Mouse (Mus musculus) kidney, postnatal 4 days (tissue): ENCODE data around the gene Ankrd6.
A peak's percentile ranks its signal among the peaks of the same experiment; 100 is the strongest.

Experiments used
- DNase-seq, 2 experiments: peaks; one replicate each; pipeline ENCODE4 v3.0.0; 2021; ENCODE audit warnings: mixed read lengths in 2 of 2

Gene Ankrd6

DNA sequence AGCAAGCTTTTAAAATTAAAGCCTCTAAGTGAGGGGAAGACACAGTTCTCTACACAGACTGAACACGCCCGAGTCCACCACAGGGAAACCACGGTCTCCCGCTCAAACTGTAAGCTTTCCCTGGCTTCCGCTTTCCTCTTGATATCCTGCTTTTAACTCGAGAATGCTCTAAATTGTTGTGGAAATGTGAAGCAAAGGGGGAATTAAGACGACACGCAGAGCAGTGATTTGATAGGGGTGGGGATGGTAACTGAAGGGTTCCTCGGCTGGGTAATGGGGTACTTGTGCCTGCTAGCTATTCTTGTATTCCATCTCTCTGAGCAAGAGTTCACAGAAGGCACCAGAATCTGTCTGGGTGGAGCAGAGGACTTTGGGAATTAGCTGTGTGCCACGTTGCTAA lies 1.9 kb downstream of the Ankrd6 start:
- DNase-seq = no peak

DNA sequence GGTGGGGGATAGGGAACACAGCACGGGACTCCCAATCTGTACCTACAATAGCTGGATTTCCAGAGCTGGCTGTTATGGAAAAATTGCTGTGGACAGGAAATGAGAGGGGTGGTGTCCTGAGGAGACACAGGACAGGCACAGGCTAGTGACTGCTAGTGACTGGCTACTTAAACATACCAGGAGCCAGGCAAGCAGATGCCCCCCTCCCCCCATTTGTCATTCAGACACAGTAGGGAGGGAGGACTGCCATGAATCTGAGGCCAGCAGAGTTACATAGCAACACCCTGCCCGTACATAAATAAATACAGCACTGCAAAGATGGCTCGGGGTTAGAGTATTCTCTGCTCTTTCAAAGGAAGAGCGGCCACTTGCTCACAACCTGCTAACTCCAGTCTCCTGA lies 3.0 kb downstream of the Ankrd6 start:
- DNase-seq = peak in 1 of 2 experiments; percentile 6

DNA sequence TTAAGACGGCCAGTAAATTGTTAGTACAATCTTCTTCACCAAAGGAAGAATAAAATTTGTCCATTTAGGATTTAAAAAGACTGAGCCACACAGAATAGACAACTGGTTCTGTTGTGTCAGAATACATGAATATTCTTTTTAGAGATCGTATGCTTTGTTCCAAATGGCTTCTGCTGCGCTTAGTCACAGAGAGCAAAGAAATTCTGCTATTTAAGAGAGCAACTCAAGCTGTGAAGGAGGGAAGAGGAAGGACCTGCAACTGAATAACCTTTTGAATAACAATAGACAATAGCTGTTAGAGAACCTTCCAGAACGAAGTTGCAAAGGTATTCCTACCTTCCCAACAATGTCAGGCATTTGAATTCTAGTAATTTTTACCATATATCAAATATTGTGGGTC lies 9.7 kb downstream of the Ankrd6 start:
- no peak for DNase-seq

DNA sequence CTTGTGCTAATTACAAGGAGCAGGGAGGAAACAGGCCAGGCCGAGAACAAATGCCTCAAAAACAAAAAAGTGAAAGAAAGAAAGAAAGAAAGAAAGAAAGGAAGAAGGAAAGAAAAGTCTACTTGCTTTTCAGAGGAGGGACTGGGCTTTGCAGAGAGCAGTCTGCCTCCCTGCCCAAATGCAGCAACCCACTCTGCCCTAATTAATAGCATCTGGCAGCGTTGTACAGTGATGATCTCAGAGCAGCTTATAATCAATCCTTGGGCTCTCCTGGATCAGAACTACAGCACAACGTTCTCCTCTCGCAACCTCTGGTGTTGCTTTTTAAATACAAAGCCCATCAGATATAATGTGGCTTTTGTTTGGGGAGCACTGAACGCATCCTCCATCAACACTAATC lies 10.7 kb downstream of the Ankrd6 start:
- DNase-seq = no peak

DNA sequence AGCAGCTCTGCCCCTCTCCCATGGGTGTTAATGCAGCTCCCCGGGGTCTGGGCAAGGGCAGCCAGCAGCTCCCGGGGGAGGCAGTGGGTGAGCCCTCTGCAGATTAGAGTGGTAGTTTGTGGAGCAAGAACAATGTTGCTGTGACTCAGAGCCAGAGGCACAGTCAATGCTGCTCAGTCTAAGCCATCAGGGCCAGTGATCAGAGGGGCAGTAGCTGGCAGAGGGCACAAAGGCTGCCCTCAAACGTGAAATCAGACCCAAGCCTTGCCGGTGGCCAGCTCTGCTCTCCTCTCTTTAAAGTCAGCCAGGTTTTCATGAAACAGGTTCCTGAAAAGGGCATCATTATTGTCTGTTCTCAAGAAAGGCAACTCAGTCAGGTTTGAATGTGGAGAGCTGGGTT lies 11.1 kb downstream of the Ankrd6 start:
- no peak for DNase-seq

DNA sequence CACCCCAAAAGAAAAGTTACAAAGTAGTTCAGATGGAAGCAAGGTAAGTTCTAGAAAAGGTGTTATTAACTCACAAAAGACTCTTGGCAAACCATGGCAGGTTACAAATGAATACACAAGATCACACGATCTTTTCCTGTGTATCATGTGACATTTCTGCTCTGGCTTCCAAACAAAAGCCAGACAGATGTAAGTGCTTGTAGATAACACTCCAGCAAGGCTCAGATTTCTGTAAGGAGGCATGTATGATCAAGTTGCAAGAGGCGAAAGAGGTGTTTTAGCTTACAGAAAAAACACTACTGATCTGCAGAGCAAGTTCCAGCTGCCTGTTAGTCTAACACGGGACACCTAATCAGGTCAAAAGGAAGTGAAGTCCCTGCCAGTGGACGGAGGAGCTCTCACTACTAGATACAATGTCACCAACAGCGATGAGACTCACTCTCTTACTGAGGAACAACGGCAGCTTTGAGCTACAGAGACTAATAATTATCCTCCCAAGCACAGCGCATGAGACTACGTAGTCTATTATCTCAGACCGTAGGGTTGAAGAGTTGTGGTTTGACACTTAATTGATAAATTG lies 13.8 kb downstream of the Ankrd6 start:
- DNase-seq = no peak

DNA sequence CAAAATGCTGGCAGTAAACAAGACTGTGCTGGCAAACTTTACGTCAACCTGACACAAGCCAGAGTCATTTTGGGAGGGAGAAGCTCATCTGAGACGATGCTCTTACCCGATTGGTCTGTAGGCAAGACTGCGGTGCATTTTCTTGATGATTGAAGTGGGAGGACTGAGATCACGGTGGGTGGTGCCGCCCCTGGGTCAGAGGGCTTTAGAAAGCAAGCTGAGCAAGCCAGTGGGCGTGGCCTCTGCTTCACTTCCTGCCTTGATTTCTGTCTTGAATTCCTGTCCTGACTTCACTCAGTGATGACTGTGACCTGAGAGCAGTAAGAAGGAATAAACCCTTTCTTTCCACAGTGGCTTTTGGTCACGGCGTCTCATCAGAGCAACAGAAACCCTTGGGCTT lies 18.6 kb downstream of the Ankrd6 start:
- peak; percentile 42 to 67 for DNase-seq

DNA sequence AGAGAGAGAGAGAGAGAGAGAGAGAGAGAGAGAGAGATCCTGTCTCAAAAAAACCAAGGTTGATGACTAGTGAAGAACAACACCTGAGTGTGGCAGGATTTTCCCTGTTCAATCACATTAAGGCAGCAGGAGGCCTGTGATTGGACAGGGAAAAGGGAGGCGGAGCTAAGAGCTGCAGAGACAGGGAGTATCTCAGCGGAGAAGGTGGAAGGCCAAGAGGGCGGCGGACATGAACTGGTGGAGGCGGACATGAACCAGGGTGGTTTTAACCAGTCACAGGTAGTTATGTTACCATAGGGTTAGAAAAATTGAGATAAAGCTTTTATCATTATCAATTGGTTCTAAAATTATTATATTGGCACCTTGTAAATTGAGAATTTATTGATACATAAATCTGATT lies 20.9 kb downstream of the Ankrd6 start:
- DNase-seq = no peak

DNA sequence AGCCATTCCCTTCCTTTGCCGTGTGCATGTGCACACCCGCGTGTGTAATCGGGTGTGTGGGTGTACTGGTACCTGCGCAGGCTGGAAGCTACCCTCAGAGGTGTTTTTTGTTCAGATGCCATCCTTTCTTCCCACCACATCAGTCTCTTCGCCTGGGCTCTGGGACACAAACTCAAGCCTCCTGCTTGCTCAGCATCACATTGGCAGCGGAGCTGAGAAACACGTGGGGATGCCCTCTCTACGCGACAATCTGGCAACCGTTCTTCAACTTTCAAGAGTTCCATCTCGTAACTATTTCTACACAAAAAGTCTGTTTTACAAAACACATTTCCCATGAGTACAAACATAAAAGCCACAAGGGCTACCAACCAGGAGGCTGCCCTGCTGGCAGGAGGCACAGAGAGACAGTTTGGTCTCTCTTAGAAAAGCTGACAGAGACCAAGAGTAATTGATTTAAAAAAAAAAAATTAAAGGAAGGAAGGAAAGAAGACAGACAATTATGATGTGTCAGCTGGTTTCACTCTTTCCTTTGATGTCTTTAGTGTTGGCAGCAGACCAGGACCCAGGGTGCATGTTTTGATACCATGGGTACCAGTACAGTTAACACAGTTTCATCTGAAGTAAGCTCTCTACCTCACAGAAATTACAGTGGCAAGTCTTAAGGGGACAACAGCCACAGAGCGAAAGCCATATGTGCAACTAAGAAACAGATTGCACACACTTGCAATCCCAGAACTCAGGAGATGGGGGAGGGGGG lies 21.8 kb downstream of the Ankrd6 start:
- no peak for DNase-seq

DNA sequence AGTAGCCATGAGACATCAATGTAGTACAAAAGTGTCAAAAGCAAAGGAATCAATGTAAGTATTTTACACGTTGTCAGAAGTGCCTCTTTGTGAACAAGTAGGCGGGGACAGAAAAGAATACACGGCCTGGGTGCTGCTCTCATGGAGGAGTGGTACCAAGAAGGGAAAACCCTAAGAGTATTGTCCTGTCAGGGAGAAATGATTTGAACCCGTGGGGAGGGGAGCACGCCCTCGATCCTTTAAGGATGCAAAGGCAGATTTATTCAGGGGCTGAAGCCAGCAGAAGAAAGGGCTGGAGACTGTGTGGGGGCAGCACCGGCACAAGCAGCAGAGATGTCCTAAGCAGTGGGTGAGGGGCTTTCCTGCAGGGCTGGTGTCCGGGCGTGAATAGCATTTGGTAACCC lies 26.7 kb downstream of the Ankrd6 start:
- no peak for DNase-seq

DNA sequence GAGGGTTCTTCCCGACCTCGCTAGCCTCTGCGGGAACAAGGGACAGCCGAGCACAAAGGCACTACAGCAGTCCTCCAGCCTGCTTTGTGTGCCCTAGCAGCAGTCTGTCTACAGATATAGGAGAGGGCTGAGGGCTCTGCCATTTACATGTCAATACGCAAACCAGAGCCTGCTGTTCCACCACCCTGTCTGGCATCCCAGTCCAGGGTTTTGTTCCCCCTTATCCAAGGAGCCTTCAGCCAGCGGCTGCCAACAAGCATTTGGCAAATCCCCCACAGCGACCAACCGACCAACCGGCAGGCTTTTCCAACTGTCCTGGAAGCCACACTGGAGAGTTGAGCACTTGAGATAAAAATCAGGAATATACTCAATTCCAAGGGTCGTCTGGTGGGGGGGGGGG lies 27.2 kb downstream of the Ankrd6 start:
- peak in 1 of 2 experiments; percentile 36 for DNase-seq

DNA sequence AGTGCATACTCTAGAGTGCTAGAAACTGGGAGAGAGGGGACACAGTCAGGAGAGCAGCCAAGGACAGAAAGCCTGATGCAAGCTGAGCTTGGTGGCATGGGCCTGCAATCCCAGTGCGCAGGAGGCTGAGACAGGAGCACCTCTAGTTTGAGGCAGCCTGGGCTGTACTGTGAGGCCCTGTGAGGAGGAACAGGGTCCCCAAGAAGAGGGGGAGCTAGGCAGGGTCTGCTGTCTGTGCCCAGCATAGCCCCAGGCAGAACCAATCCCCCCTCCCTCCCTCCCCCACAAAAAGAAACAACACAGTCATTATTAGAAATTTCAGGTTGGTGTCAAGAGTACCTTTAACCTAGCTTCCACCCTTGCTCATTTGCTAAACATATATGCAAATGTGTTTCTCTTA lies 27.8 kb downstream of the Ankrd6 start:
- DNase-seq = no peak

DNA sequence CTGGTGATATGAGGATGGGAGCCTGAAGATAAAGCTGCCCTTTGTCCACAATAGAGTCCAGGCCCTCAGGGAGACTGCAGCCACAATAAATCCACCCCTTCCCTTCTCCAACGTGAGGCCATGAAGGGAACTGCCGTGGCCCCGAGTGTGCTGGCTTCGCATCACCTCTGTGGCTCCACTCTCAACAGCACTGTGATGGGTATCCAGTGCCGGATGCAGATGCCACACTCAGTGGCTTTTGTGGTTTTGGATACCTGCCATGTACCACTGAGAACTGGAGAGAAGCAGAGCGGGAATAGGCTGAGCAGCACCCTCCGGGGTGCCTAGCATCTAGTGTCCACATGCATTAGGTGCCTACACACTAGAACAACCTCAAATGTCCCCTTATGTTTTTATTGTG lies 29.8 kb downstream of the Ankrd6 start:
- DNase-seq = no peak

DNA sequence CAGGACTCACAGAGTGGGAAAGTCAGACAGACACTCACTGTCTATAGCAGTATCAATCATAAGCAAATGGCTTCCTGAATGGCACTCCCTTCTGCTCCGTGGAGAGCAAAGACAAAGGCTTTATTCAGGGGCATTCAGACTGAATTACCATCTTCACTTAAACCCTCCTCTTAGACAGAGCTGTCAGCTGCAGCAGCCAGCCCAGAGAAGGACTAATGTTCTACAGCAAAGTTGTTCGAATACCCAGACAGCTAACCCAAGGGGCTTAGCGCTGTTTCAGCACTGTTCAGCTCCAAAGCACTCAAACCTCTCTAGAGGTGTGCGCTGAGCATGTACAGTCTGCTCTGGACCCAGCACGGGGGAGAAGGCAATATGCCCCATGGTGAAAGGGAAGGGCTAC lies 32.1 kb downstream of the Ankrd6 start:
- no peak for DNase-seq

DNA sequence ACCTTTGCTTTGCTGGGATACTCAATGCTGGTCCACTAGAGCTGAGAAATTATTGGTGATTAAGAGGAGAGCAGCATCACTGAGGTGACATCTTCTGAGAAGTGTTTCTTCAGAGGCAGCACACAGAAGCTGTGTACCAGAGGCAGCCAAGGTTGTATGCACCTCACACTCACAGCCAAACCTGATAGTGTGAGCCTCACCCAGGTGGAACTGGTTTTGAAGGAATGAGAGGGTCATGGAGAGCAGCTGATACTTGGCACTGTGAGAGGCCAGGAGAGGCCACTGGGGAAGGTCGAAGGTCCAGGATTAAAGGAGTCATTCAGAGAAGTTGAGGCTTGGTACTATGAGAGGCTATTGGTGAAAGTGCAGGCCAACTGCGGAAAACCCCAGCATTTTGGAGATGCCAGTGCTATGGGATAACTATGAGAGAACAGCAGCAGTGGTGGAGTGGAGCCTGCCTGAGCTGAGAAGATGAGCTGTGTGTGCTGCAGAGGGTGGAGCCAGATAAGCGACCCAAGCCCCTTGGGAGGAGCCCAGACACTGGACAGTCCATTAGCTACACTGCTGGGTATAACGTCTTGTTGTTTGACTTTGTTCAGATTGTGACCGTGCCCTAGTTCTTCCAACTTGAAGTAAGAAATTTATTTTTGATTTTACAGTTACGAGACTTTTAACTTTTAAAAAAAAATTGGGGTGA lies 33.8 kb downstream of the Ankrd6 start:
- peak; percentile 42 to 61 for DNase-seq

DNA sequence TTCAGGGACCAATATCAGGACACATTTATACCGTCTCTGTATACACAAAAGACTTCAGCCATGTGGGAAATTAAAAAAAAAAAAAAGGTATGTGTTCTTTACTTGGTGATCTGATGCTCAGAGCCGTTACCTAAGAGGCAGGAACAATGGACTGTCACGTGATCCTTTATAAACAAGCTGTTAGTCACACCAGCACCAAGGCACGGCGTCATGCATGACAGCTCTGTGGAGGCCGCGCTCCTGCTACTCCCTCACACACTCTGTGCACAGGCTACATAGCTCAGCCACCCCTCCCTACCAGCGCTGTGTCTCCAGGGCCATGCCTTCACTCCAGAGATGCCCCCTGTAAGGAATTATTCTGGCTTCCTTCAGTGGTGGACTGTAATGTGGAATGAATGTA lies 34.7 kb downstream of the Ankrd6 start:
- peak; percentile 61 to 80 for DNase-seq

DNA sequence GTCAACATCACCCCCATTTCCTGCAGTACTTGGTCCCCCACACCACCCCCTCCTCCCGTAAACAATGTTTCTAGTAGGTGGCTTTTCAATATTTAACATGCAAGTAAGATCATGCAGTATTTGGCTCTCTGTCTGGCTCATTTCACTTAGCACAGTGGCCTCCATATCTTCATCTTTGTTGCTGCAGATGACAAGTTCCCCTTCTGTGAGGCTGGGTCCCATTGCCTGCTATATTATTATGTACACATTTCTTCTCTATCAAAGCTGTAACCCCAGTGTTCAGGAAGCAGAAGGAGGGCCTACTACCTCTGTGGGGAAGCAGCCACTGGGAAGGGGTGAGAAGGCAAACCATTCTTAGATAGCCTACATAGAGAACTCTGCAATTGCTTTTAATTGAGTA lies 40.6 kb downstream of the Ankrd6 start:
- no peak for DNase-seq

DNA sequence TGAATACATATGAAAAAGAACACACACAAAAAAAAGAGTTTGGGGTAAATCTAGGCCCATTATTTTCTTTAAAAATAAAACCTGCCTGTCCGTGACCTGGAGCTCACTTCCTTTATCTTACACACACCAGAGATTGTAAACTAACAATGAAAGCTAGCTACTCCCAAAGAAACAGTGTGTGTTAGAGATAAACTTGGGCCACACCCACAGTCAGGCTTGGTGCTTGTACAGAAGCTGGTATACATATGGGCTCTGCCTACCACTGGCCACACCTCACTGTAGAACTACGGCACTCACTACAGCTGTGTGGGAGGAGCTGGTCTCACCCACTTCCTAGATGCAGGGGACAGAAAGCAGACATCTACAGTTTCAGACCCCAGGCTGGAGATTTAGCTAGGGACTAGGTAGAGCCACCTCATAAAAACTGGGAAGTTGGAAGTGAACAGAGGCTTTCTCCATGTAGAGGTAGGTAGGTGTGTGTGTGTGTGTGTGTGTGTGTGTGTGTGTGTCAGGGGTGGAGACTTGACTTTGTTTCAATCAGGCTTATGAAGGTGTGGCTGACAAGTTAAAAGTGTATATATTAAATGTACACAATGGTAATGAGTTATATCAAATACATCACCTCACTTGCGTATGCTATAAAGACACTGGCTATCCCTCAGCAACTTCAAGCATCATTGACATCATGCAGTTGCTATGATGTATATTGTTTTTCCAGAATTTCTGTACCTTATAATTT lies 41.2 kb downstream of the Ankrd6 start:
- no peak for DNase-seq

DNA sequence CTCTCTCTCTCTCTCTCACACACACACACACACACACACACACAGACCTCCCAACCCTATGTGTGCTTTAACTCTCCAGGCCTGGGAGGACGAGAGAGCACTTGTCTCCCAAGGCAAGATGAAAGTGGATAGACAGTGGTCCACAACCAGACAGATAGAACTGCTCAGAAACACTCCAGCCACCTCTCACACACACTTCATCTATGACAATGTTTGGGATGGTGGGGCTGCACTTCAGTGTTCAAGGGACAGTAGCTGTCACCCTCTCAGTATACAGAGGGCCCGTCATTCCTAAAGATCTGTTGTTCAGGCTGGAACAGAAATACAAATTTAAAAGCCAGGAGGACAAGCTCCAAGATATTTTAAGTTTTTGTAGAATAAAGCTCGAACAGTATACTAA lies 43.0 kb downstream of the Ankrd6 start:
- no peak for DNase-seq

DNA sequence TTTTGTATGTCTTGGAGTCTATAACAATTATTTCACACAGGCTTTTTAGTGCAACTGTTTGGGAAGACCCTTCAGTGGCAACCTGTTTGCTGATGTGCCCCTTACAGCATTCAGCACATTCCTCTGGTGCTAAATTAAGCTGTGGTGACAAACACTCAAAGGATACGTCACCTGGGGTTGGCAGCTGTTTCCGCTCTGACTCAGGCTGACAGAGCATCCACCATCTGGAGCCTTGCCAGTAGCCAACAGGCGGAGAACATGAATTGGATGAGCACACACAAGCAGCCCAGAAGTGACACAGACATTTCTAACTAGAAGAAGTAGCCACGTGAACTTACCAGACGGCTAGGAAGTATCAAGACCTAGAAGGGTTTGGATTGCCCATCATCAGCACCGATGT lies 44.0 kb downstream of the Ankrd6 start:
- peak; percentile 69 to 80 for DNase-seq

DNA sequence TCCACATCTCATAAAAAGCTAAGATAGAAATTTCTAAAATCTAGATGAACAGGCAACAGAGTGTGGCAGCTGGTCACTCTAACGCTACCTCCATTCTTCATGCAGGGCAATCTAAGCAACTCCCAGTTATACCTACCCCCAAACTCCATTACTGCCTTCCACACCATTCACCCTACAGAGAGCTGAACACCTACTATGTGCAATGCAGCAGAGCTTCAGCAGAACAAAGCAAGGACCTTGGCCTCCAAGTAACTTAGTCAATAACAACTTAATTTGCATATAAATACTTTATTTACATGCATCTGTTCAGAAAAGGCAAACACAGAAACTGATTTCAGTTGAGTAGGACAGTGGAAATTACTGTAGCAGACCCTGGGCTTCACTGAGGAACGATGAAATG lies 44.7 kb downstream of the Ankrd6 start:
- no peak for DNase-seq

DNA sequence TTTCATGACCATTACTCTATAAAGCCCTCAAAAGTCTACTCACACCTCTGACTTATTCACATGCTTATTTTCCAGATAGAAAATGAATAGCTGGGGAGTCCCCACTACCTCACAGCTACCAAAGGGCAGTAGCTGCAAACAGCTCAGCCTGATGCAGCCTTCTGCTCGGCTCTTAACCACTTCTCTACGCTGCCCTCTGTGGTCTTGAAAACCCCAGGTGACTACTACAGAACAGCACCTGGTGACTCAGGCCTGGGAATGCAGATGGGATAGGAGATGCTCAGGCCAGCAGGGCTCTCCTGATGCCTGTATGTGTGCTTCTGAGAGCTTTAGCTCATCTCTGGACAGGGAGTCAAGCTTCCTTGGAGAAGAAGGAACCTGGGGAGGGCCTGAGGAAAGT lies 45.3 kb downstream of the Ankrd6 start:
- DNase-seq = no peak

DNA sequence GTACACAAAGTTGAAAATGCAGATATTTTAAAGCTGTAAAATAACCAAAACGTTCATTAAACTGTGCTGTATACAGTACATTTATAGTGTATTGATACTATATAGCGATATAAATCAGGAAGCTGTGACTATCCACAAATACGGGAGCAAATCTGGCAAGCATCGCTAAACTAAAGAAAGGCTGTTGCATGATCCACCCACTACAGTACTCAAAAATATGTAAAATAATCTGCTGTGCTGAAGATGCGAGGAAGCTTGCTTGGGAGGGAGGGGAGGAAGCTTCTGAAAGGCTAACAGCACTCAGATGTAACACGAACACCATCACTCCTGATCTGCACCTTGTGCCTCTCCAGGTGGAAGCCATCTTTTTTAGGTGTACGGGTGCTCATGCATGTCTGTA lies 46.8 kb downstream of the Ankrd6 start:
- no peak for DNase-seq

DNA sequence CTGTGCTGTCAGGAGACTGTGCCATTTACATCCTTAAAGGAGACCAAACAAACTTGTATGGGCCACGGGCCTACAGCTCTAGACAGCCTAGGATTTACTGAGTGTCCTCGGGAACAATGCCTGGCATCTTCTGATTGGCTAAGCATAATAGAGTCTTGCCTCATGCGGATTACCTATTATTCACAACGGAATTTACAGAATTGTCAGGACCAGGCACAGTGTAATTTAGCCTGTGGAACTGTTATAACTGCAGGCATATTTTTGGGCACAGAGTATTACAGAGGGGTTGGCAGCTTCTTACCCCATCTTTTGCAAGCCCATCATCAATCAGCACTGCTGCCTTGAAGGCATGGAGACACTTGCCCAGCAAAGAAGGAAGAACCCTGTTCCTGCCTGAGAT lies 51.6 kb downstream of the Ankrd6 start:
- DNase-seq = no peak
